Mouse (Mus musculus) megakaryocyte, embryonic 14.5 days (primary cell): ENCODE measurements around the gene Dicer1.

Source experiments
- FLI1 ChIP-seq: IDR thresholded peaks from 2 replicates; pipeline ENCODE4 v1.6.1; 2012; ENCODE audit warnings: low read length, inconsistent platforms, mixed read lengths
- GATA1 ChIP-seq: IDR thresholded peaks from 3 replicates; pipeline ENCODE4 v1.6.1; 2012; ENCODE audit warnings: mixed read lengths, low read length, inconsistent platforms, borderline replicate concordance

- TF ChIP-seq GATA1, result no peak
- TF ChIP-seq FLI1, result no peak
Observed at GRCm38 (mm10) chr12:104638156-104638555, 113.6 kb downstream of the Dicer1 start.
